Mouse (Mus musculus): ENCODE data around the gene Mrap2. TPM values are rescaled to one million over a fixed set of nuclear protein-coding genes. Genes with fewer than 3 reads are reported as not detected.
A peak's percentile ranks its signal among the peaks of the same experiment; 100 is the strongest.

Gene Mrap2
- polyA plus RNA-seq, 1 experiment, result 0.22 TPM

DNA sequence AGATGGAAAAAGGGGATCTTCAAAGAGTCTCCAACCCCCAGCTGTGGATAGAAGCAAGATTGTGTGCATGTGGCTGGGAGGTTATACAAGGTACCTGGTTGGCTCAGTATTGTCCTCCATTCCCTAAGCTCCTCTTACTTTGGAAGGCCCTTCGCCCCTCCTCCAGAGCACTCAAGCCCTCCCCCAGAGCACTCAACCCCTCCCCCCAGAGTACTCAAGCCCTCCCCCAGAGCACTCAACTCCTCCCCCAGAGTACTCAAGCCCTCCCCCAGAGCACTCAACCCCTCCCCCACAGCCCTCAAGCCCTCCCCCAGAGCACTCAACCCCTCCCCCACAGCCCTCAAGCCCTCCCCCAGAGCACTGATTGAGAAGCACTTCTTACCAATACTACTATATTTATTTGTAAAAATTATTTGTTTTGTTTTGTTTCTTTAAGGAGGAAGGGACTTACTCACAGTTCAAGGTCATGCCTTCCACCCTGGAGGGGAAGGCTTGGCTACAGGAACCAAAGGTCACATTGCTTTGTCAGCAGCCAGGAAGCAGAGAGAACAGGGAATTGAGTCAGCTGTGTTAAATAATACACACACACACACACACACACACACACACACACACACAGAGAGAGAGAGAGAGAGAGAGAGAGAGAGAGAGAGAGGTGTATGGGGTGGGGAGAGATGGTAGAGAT is 8.7 kb downstream of the Mrap2 start:
- Histone ChIP-seq H3K36me3 (ENCODE audit: control insufficient read depth, insufficient read depth, low read length) (no peaks in the 10 kb centered on the region), H3K4me1 (ENCODE audit: control insufficient read depth, insufficient read depth, low read length) (no peaks in the 10 kb centered on the region), H3K4me3 (ENCODE audit: control insufficient read depth, low read depth, low read length) (no peak overlapping the region), H3K27me3 (ENCODE audit: control insufficient read depth, insufficient read depth, low read length) (no peaks in the 10 kb centered on the region), H3K27ac (ENCODE audit: control insufficient read depth, insufficient read depth, low read depth, low read length) (no peak overlapping the region)
- TF ChIP-seq POLR2A (IDR thresholded peaks at IDR 0.05; ENCODE audit: control insufficient read depth, low read depth, low read length) (no peak), CTCF (IDR thresholded peaks at IDR 0.05; ENCODE audit: control insufficient read depth, insufficient read depth, insufficient replicate concordance, low read depth, low read length) (no peak)

DNA sequence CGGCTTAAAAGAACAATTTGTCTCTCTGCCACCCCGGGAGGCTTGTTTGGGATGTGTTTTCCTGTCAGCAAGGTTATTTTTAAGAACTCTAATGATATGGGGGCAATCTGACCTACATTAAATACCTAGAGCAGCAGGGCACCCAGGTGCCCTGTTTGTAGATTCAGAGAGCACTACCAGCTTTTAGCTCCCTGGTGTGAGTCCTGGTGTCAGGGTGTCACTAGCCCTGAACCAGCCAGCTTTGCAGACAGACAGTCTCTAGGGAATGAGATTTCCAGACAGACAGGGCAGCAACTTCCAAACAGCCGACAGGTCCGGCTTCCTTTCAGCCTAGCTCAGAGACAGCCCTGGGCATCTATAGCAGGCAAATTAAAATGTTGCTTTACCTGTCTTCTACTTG is 18.5 kb downstream of the Mrap2 start:
- H3K27me3 ChIP-seq (ENCODE audit: control insufficient read depth, insufficient read depth, low read length), result no peaks in the 10 kb centered on the region
- no peaks in the 10 kb centered on the region for H3K4me1 ChIP-seq (ENCODE audit: control insufficient read depth, insufficient read depth, low read length)
- TF ChIP-seq CTCF (IDR thresholded peaks at IDR 0.05; ENCODE audit: control insufficient read depth, insufficient read depth, insufficient replicate concordance, low read depth, low read length), result no peak
- no peak for TF ChIP-seq POLR2A (IDR thresholded peaks at IDR 0.05; ENCODE audit: control insufficient read depth, low read depth, low read length)
- H3K36me3 ChIP-seq (ENCODE audit: control insufficient read depth, insufficient read depth, low read length), result no peaks in the 10 kb centered on the region
- H3K27ac ChIP-seq (ENCODE audit: control insufficient read depth, insufficient read depth, low read depth, low read length), result no peak overlapping the region
- no peak overlapping the region for H3K4me3 ChIP-seq (ENCODE audit: control insufficient read depth, low read depth, low read length)

DNA sequence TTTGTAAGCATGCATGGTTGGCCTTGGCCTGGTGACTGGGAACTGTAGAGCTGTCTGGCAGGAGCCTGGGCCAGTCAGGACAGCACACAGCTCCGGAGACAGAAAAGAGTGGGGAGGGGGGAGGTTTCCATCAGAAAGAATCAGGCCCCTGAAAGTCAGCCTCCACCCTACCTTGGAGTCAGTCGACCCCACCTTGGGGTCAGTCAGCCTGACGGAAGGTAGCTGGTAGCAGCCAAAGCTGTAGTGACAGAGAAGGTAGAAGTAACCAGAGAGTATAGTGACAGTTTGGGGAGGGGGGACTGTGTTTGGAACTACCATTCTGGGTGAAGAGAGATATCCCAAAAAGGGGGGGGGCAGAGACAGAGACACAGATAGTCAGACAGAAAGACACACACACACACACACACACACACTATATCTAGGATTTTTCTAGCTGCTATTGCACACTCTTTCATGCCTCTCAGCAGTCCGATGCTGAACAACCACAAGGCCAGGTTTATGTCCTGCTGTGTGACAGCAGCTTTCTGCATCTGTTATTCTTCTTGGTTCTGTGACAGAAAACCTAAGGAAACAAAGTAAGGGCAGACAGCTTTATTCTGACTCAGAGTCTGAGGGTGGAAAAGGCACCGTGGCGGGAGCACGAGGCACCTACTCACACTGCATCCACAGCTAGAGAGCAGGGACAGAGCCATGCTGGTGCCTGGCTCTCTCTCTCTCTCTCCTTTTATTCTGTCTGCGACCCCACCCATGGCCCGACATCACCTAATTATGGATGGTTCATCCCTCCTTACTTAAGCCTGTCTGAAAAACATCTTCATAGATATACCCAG is 23.1 kb downstream of the Mrap2 start:
- no peaks in the 10 kb centered on the region for H3K27me3 ChIP-seq (ENCODE audit: control insufficient read depth, insufficient read depth, low read length)
- no peaks in the 10 kb centered on the region for H3K4me1 ChIP-seq (ENCODE audit: control insufficient read depth, insufficient read depth, low read length)
- no peak for TF ChIP-seq CTCF (IDR thresholded peaks at IDR 0.05; ENCODE audit: control insufficient read depth, insufficient read depth, insufficient replicate concordance, low read depth, low read length)
- no peak for TF ChIP-seq POLR2A (IDR thresholded peaks at IDR 0.05; ENCODE audit: control insufficient read depth, low read depth, low read length)
- H3K36me3 ChIP-seq (ENCODE audit: control insufficient read depth, insufficient read depth, low read length), result no peaks in the 10 kb centered on the region
- no peak overlapping the region for H3K4me3 ChIP-seq (ENCODE audit: control insufficient read depth, low read depth, low read length)
- H3K27ac ChIP-seq (ENCODE audit: control insufficient read depth, insufficient read depth, low read depth, low read length), result peak overlapping the region; percentile 26; the same call in 1 of the 2 replicates

GRCm38 (mm10) chr9:87168051-87168450 is 23.9 kb downstream of the Mrap2 start:
- Histone ChIP-seq H3K36me3 (ENCODE audit: control insufficient read depth, insufficient read depth, low read length) (no peaks in the 10 kb centered on the region), H3K27ac (ENCODE audit: control insufficient read depth, insufficient read depth, low read depth, low read length) (no peak overlapping the region), H3K4me1 (ENCODE audit: control insufficient read depth, insufficient read depth, low read length) (no peaks in the 10 kb centered on the region), H3K4me3 (ENCODE audit: control insufficient read depth, low read depth, low read length) (no peak overlapping the region), H3K27me3 (ENCODE audit: control insufficient read depth, insufficient read depth, low read length) (no peaks in the 10 kb centered on the region)
- TF ChIP-seq POLR2A (IDR thresholded peaks at IDR 0.05; ENCODE audit: control insufficient read depth, low read depth, low read length), result no peak
- no peak for TF ChIP-seq CTCF (IDR thresholded peaks at IDR 0.05; ENCODE audit: control insufficient read depth, insufficient read depth, insufficient replicate concordance, low read depth, low read length)

DNA sequence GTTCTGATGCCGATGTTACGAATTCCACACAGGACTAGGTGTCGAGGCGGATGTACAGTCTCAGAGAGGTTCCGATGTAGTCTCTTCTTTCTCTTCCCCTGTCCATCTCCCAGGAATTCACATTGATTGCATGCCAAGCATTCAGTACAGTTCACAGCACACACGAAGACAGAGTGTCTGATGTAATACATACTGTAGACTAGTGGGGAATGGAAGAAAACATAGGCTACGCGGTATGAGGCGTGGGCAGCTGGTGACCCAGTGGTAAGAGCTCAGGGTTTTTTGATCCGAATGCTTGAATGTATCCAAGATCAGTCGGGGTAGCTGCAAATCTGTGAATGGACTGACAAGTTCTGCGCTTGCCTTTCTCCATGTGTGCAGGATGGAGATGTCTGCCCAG is 25.0 kb downstream of the Mrap2 start:
- H3K27ac ChIP-seq (ENCODE audit: control insufficient read depth, insufficient read depth, low read depth, low read length), result no peak overlapping the region
- H3K36me3 ChIP-seq (ENCODE audit: control insufficient read depth, insufficient read depth, low read length), result no peaks in the 10 kb centered on the region
- TF ChIP-seq POLR2A (IDR thresholded peaks at IDR 0.05; ENCODE audit: control insufficient read depth, low read depth, low read length) (no peak), CTCF (IDR thresholded peaks at IDR 0.05; ENCODE audit: control insufficient read depth, insufficient read depth, insufficient replicate concordance, low read depth, low read length) (no peak)
- H3K27me3 ChIP-seq (ENCODE audit: control insufficient read depth, insufficient read depth, low read length), result no peaks in the 10 kb centered on the region
- no peak overlapping the region for H3K4me3 ChIP-seq (ENCODE audit: control insufficient read depth, low read depth, low read length)
- H3K4me1 ChIP-seq (ENCODE audit: control insufficient read depth, insufficient read depth, low read length), result no peaks in the 10 kb centered on the region

DNA sequence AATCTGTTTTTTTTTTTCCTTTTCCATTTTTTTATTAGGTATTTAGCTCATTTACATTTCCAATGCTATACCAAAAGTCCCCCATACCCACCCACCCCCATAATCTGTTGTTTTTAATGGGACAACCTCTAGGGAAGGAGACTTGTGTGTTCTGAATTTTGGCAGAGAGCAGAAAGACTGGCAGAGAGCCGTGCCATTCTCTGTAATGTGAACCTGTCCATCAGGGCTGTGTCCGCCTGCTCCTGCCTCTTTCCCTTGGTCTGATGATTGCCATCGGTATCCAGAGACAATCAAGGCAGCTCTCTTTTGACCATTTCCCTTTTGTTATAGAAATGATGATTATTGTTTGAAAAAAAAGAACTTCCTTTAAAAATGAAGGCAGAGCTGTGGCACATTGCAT is 26.8 kb downstream of the Mrap2 start:
- no peak overlapping the region for H3K27ac ChIP-seq (ENCODE audit: control insufficient read depth, insufficient read depth, low read depth, low read length)
- TF ChIP-seq POLR2A (IDR thresholded peaks at IDR 0.05; ENCODE audit: control insufficient read depth, low read depth, low read length) (no peak), CTCF (IDR thresholded peaks at IDR 0.05; ENCODE audit: control insufficient read depth, insufficient read depth, insufficient replicate concordance, low read depth, low read length) (no peak)
- no peaks in the 10 kb centered on the region; the same call in 1 of the 2 replicates for H3K4me1 ChIP-seq (ENCODE audit: control insufficient read depth, insufficient read depth, low read length)
- H3K4me3 ChIP-seq (ENCODE audit: control insufficient read depth, low read depth, low read length), result no peak overlapping the region
- no peaks in the 10 kb centered on the region for H3K27me3 ChIP-seq (ENCODE audit: control insufficient read depth, insufficient read depth, low read length)
- no peaks in the 10 kb centered on the region for H3K36me3 ChIP-seq (ENCODE audit: control insufficient read depth, insufficient read depth, low read length)

GRCm38 (mm10) chr9:87171517-87171916 is 27.4 kb downstream of the Mrap2 start:
- Histone ChIP-seq H3K36me3 (ENCODE audit: control insufficient read depth, insufficient read depth, low read length) (no peaks in the 10 kb centered on the region), H3K27me3 (ENCODE audit: control insufficient read depth, insufficient read depth, low read length) (no peaks in the 10 kb centered on the region), H3K4me1 (ENCODE audit: control insufficient read depth, insufficient read depth, low read length) (no peaks in the 10 kb centered on the region; the same call in 1 of the 2 replicates), H3K27ac (ENCODE audit: control insufficient read depth, insufficient read depth, low read depth, low read length) (no peak overlapping the region), H3K4me3 (ENCODE audit: control insufficient read depth, low read depth, low read length) (no peak overlapping the region)
- no peak for TF ChIP-seq CTCF (IDR thresholded peaks at IDR 0.05; ENCODE audit: control insufficient read depth, insufficient read depth, insufficient replicate concordance, low read depth, low read length)
- no peak for TF ChIP-seq POLR2A (IDR thresholded peaks at IDR 0.05; ENCODE audit: control insufficient read depth, low read depth, low read length)

Measured in testis, adult 2 months (tissue).